Mouse (Mus musculus): ENCODE measurements around the gene Ccs.
A peak's percentile ranks its signal among the peaks of the same experiment; 100 is the strongest.
"Not testable (repeated sequence)": the region's sequence is repeated elsewhere in the genome, so short reads cannot be mapped to it uniquely, and the experiment has no call there.

The Ccs gene

GRCm38 (mm10) chr19:4833977-4834376, 5.2 kb downstream of the Ccs start:
- no peak for DNase-seq

- peak; percentile 25 for DNase-seq
These were observed 10.0 kb downstream of the Ccs start for GRCm38 (mm10) chr19:4829156-4829555.

- DNase-seq = peak; percentile 57
These were observed 10.6 kb downstream of the Ccs start for GRCm38 (mm10) chr19:4828444-4829114.

GRCm38 (mm10) chr19:4820678-4821303, 18.3 kb downstream of the Ccs start:
- DNase-seq = peak; percentile 91

- no peak for DNase-seq
These were observed 21.8 kb downstream of the Ccs start for GRCm38 (mm10) chr19:4817182-4817835.

GRCm38 (mm10) chr19:4813015-4813414, 26.1 kb downstream of the Ccs start:
- peak; percentile 61 for DNase-seq

GRCm38 (mm10) chr19:4812334-4812949, 26.7 kb downstream of the Ccs start:
- DNase-seq = not testable (repeated sequence)

- DNase-seq = no peak
These were observed 27.3 kb downstream of the Ccs start for GRCm38 (mm10) chr19:4811909-4812242.

GRCm38 (mm10) chr19:4811063-4811908, 27.8 kb downstream of the Ccs start, which contains the start of the genes Gm21992 and Rbm14:
Gene Gm21992 (minus strand): TSS chr19:4811612.
Gene Rbm14 (minus strand): TSS chr19:4811634.
- peak; percentile 98 for DNase-seq

GRCm38 (mm10) chr19:4810746-4811062, 28.4 kb downstream of the Ccs start:
- no peak for DNase-seq

GRCm38 (mm10) chr19:4810309-4810708, 28.8 kb downstream of the Ccs start:
- DNase-seq = no peak

- DNase-seq = no peak
These were observed 35.8 kb downstream of the Ccs start for GRCm38 (mm10) chr19:4803283-4803682.

GRCm38 (mm10) chr19:4802691-4803091, 36.4 kb downstream of the Ccs start:
- DNase-seq = no peak

- no peak for DNase-seq
These were observed 40.0 kb downstream of the Ccs start for GRCm38 (mm10) chr19:4799083-4799482.

- DNase-seq = no peak
These were observed 41.3 kb downstream of the Ccs start for GRCm38 (mm10) chr19:4797846-4798245.

GRCm38 (mm10) chr19:4795929-4796328, 43.2 kb downstream of the Ccs start:
- DNase-seq = no peak

- DNase-seq = peak; percentile 98
These were observed 45.2 kb downstream of the Ccs start, which contains the start of gene Rbm4 for GRCm38 (mm10) chr19:4793831-4794422. Gene Rbm4 (minus strand): TSS chr19:4793901.

GRCm38 (mm10) chr19:4793281-4793830, 45.8 kb downstream of the Ccs start:
- no peak for DNase-seq

- DNase-seq = no peak
These were observed 52.8 kb downstream of the Ccs start for GRCm38 (mm10) chr19:4786313-4786712.

- no peak for DNase-seq
These were observed 53.9 kb downstream of the Ccs start for GRCm38 (mm10) chr19:4785206-4785605.

- DNase-seq = no peak
These were observed 56.2 kb downstream of the Ccs start for GRCm38 (mm10) chr19:4782891-4783290.

All from kidney, postnatal 10 days (tissue).